Mouse (Mus musculus) cerebellum, adult 9-11 months (tissue): ENCODE results near the gene Snx6.
"Not testable (repeated sequence)": the region's sequence is repeated elsewhere in the genome, so short reads cannot be mapped to it uniquely, and the experiment has no call there.

ENCODE experiments used
- DNase-seq: peaks from one replicate; pipeline ENCODE4 v3.0.0; 2022

Gene Snx6

DNA sequence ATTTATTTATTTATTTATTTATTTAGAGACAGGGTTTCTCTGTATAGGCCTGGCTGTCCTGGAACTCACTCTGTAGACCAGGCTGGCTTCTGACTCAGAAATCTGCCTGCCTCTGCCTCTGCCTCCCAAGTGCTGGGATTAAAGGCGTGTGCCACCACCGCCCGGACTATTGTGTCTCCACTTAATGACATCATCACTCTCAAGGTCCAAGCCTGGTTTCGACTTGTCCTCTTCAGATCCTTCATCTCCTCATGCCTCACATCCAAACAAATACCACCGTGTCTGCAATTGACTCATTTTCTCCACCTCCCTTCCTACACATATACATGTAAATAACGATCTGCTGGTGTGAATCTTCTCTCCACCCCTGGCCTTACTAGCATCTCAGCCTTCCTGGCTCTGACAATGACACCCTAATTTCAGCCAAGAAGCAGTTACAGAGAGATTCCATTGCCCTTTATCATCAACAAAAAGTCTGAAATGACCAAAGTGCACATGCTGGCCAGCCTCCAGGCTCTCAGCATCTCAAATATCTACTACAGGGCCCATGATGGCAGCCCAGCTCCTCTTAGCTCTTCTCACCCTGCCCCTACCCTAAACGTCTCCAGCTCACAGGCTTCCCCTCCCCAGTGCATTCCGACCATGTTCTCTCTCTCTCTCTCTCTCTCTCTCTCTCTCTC lies 1.2 kb upstream of the Snx6 start:
- DNase-seq, result peak; percentile 22

DNA sequence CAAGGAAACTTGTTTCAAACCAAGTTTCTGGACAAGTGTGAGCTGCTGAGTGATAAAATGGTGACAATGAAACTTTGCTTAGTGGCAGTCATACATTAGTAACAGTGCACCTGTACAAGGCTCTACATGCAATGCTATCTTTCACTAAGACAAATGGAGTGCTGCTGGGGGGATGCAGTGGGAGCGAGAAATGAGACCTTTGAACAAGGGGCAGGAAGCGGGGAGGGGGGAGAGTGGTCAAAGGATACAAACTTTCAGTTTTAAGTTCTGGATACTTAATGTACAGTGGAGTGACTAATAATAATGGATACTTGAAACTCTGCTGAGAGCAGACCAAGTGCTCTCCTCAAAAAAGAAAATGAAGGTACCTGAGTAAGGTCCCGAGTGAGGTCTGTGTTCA lies 1.1 kb downstream of the Snx6 start:
- no peak for DNase-seq

DNA sequence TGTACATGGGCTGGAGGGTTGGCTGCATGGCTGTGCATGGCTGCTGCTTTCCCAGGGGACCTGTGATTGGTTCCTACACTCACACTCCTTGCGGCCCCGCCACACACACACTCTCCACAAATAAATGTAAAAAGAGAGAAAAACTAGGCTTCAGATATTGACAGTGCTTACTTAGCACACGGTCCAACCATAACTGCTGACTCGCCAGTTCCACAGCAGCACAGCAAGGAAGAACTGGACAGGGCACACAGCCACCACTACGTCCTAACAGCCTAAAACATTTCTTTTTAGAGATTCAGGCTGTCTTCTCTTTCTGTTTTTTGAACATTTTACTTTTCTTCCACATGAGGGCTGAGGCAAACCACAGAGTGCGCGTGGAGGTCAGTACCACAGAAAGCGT lies 4.0 kb downstream of the Snx6 start:
- DNase-seq, result no peak

DNA sequence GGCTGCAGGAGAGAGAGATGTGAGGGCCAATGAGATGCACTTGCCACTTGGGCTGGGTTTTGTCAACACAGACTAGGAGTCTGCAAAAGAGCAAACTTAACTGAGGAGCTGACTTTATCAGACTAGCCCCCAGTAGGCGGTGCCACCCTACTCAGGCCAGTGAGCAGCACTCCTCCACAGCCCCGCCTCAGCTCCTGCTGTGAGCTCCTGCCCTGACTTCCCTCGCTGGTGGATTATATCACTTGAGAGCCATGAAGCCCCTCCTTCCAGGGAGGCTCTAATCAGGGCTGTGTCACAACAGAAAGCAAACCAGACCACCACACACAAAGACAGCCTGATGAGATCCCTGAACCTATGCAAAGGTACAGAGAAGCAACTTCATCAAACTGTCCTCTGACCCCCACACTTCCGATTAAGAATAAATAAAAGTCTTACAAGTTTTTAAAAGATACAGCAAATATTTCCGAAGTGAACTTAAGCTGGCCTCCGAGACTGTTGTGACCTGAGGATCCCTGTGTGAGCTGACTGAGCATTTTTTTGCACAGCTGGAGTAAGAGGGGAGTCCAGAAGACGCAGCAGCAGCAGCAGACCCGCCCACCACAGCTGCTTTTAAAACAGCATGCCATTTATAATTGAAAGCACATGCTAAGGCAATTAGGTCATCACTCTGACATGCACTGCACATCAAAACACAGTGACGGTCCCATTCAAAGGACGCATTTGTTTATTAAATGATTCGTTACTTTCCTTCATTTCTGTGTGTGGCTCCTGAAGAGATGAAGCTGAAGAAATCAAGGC lies 6.0 kb downstream of the Snx6 start:
- DNase-seq, result no peak

DNA sequence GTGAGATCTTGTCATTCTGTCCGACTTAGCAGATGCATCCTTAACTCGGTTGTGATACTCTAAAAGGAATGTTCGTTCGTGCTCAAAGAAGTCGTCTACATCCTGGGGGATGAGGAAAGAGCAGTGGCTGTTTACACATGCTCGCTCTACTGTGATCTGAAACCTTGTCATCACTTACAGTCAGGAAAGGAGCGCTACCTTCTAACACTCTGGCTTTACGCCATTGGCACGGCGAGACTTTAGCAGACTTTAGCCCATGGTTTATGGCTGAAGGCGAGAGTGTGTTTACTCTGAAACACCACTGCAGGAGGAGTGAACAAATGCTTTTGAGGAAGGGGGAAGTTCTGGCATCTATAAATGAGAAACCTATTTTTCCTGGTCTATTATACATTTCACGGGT lies 31.9 kb downstream of the Snx6 start:
- no peak for DNase-seq

DNA sequence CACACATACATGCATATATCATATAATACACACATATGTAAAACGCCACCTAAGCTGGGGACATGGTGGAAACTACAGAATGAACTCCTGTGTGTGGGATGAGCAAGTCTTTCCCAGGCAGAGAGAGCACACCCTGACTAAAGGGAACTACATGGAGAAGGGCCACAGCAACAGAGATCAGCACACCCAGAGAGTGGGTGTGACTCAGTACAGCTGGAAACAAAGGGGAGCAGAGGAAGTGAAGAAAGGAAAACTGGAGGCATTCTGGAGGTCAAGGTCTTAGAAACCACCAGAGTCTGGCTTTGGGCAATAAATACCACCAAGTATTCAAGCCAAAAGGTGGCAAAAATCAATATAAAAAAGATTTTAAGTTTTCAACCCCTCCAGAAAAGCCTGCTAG lies 34.8 kb downstream of the Snx6 start:
- no peak for DNase-seq

DNA sequence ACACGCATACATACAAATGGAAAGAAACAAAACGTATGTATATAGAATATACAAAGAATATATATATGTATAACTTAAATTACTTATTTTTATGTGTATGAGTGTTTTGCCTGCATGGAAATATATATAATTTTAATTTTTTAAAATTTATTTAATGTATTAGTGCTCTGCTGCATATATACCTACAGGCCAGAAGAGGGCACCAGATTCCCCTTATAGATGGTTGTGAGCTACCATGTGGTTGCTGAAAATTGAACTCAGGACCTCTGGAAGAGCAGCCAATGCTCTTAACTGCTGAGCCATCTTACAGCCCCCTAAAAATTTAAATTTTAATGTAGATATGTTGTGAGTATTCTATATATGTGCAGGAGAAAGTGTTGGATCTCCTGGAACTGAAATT lies 36.7 kb downstream of the Snx6 start:
- no peak for DNase-seq

DNA sequence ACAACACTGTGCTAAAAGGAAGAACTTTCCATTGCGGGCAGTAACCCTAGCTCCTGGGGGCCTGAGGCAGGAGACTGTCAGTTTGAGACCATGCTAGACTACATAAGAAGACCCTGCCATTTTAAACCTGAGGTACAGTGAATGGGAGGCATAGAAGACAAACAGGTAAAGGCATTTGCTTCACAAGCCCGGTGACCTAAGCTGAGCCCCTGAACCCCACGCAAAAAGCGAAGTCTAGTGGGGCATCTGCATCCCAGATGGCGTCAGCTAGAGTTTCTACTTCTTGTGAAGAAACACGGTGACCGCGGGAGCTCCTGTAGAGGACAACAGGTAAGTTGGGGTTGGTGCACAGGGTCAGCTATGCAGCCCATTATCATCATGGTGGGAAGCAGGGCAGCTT lies 46.9 kb downstream of the Snx6 start:
- no peak for DNase-seq

DNA sequence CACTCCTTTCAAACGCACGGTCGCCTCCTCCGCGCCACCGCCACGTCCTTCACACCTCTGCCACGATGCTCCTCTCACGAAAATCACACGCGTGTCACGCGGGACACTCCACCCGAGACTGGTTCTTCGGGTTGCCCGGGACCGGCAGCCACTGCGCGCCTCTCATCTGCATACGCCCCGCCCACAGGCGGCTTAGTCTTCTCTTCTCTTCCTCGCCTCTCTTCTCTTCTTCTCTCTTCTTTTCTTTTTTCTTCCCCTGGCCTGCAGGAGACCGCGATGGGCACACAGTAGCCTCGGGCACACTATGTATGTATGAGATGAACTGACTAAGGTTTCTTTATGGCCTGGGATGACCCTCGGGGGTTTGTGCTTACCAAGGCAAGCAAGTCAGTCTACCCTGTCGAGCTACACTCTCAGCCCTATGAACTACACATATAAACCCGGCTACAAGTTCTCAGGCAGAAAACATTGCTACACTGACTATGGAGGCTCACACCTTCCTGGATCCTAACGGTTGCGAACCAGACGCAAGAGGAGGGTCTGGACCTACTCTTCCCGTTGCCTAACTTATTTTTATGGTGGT lies 56.8 kb downstream of the Snx6 start:
- DNase-seq, result peak; percentile 58

DNA sequence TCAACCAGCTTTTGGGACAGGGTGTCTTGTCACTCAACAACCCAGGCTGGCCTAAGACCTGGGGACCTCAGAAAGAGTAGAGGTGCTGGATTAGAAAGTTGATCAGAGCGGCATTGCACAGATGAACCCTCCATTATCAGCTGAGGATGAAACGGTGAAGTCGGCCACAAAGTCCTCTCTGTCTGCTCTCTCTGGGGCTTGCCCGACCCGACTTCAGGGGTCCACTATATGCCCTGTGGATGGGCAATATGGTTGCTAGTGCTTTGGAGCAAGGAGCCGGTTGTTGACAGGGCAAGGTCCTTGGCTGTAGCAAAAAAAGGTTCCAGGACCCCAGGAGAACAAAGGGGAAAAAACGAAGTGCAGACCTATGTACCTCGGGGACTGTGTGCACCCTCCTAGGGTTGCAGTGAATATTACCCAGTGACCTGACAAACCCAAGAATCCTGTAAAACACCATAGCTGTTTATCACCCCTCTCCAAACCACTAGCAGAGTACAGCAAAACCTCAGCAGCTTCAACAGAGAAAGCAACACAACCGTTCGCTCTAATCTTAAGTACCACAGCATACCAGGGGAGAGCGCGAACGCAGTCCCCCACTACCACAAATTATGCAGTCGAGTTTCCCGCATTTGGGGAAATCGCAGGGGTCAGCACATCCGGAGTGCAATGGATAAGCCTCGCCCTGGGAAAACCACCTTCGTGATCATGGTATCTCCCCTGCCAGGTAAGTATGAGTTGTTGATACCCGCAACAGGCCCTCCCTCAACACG lies 57.4 kb downstream of the Snx6 start:
- DNase-seq, result not testable (repeated sequence)

DNA sequence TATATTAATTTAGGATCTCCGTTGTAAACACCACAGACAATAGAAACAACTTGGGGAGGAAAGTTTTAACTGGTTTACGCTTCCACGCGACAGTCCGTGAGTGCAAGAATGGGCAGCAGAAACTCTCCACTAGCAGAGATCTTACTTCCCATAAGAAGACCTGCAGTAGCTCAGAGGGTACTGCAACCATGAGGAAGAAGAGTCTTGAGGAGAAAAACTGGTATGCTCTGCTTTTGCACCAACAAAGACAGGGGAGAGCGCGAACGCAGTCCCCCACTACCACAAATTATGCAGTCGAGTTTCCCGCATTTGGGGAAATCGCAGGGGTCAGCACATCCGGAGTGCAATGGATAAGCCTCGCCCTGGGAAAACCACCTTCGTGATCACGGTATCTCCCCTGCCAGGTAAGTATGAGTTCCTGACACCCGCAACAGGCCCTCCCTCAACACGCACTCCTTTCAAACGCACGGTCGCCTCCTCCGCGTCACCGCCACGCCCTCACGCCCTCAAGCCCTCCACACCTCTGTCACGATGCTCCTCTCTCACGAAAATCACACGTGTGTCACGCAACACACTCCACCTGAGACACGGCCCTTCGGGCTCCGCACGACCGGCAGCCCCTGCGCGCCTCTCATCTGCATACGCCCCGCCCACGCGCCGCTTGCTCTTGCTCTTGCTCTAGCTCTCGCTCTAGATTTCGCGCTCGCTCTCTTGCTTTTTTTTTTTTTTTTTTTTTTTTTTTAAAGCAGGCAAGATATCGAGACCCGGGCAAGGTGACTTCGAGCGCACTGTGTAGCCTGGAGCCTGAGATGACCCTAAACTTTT lies 61.0 kb downstream of the Snx6 start:
- peak; percentile 50 for DNase-seq

DNA sequence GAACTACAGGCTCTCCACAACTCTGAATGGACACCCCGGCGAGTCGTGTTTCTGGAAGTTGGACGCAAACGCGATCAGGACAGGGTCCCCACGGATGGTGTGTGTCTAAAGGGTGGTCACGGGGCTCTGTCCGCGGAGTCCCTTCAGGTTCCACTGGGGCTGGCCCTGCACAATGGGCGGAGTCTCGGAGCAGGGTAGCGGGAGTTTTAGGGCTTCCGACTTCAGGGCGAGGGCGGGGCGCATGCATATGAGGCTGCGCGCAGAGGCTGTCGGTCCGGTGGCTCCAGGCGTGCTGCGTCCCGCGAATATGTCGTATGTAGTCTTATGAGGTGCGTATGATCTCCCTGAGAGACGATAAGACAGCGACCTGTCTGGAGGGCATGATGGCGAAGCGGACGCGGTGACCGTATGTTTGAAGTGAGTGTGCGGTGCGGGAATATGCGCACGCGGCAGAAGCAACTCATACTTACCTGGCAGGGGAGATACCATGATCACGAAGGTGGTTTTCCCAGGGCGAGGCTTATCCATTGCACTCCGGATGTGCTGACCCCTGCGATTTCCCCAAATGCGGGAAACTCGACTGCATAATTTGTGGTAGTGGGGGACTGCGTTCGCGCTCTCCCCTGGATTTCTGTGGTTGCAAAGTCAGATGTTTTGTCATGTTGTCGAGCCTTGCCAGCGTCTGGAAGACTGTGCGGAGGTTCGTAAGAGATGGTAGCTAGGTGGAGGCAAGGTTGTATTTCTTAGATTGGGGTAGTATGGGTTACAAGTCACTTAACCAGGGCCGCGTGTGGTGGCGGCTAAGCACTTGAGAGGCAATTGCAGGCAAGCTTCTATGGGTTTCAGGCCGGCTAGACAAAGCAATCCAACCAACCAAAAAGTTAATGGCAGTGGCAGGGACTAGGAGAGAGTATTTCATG lies 66.1 kb downstream of the Snx6 start:
- DNase-seq, result not testable (repeated sequence)

DNA sequence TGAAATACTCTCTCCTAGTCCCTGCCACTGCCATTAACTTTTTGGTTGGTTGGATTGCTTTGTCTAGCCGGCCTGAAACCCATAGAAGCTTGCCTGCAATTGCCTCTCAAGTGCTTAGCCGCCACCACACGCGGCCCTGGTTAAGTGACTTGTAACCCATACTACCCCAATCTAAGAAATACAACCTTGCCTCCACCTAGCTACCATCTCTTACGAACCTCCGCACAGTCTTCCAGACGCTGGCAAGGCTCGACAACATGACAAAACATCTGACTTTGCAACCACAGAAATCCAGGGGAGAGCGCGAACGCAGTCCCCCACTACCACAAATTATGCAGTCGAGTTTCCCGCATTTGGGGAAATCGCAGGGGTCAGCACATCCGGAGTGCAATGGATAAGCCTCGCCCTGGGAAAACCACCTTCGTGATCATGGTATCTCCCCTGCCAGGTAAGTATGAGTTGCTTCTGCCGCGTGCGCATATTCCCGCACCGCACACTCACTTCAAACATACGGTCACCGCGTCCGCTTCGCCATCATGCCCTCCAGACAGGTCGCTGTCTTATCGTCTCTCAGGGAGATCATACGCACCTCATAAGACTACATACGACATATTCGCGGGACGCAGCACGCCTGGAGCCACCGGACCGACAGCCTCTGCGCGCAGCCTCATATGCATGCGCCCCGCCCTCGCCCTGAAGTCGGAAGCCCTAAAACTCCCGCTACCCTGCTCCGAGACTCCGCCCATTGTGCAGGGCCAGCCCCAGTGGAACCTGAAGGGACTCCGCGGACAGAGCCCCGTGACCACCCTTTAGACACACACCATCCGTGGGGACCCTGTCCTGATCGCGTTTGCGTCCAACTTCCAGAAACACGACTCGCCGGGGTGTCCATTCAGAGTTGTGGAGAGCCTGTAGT lies 76.4 kb downstream of the Snx6 start:
- DNase-seq, result not testable (repeated sequence)

DNA sequence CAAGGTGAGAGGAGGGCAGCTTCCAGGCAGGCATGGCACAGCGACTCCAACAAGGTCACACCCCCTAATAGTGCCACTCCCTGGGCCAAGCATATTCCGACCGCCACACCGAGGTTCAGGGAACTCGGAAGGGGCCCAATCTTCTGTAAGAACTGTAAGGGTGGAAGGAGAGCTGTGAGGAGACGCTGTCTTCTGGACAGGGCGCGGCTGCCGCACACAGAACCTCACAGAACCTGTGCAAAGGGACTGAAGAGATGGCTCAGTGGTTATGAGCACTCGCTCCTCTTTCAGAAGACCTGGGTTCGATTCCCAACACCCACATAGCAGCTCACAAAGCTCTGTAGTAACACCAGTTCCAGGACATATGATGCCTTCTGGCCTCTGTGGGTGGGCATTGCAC lies 78.0 kb downstream of the Snx6 start:
- DNase-seq, result peak; percentile 23

DNA sequence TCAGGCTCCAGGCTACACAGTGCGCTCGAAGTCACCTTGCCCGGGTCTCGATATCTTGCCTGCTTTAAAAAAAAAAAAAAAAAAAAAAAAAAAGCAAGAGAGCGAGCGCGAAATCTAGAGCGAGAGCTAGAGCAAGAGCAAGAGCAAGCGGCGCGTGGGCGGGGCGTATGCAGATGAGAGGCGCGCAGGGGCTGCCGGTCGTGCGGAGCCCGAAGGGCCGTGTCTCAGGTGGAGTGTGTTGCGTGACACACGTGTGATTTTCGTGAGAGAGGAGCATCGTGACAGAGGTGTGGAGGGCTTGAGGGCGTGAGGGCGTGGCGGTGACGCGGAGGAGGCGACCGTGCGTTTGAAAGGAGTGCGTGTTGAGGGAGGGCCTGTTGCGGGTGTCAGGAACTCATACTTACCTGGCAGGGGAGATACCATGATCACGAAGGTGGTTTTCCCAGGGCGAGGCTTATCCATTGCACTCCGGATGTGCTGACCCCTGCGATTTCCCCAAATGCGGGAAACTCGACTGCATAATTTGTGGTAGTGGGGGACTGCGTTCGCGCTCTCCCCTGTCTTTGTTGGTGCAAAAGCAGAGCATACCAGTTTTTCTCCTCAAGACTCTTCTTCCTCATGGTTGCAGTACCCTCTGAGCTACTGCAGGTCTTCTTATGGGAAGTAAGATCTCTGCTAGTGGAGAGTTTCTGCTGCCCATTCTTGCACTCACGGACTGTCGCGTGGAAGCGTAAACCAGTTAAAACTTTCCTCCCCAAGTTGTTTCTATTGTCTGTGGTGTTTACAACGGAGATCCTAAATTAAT lies 81.5 kb downstream of the Snx6 start:
- peak; percentile 77 for DNase-seq

DNA sequence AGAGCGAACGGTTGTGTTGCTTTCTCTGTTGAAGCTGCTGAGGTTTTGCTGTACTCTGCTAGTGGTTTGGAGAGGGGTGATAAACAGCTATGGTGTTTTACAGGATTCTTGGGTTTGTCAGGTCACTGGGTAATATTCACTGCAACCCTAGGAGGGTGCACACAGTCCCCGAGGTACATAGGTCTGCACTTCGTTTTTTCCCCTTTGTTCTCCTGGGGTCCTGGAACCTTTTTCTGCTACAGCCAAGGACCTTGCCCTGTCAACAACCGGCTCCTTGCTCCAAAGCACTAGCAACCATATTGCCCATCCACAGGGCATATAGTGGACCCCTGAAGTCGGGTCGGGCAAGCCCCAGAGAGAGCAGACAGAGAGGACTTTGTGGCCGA lies 85.0 kb downstream of the Snx6 start:
- peak; percentile 69 for DNase-seq

DNA sequence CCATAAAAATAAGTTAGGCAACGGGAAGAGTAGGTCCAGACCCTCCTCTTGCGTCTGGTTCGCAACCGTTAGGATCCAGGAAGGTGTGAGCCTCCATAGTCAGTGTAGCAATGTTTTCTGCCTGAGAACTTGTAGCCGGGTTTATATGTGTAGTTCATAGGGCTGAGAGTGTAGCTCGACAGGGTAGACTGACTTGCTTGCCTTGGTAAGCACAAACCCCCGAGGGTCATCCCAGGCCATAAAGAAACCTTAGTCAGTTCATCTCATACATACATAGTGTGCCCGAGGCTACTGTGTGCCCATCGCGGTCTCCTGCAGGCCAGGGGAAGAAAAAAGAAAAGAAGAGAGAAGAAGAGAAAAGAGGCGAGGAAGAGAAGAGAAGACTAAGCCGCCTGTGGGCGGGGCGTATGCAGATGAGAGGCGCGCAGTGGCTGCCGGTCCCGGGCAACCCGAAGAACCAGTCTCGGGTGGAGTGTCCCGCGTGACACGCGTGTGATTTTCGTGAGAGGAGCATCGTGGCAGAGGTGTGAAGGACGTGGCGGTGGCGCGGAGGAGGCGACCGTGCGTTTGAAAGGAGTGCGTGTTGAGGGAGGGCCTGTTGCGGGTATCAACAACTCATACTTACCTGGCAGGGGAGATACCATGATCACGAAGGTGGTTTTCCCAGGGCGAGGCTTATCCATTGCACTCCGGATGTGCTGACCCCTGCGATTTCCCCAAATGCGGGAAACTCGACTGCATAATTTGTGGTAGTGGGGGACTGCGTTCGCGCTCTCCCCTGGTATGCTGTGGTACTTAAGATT lies 85.6 kb downstream of the Snx6 start:
- peak; percentile 13 for DNase-seq

DNA sequence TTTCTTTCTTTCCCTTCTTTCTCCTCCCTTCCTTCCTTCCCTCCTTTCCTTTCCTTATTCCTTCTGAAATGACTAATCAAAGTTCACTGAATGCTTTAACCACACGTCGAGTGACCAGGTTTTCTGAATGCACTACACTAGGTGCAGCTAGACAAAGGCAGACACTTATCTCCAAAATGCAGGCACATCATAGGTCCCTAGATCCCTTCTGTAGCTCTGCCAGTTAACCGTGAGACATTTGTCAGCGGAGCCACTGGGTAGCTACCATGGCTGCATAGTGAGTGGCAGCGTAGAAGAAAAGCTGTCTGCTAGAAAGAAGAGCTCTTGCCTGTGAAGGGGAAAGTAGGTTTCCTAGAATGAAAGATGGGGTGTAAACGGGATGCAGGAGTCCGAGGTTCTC lies 96.1 kb downstream of the Snx6 start:
- no peak for DNase-seq
